In the genomic region with DNA sequence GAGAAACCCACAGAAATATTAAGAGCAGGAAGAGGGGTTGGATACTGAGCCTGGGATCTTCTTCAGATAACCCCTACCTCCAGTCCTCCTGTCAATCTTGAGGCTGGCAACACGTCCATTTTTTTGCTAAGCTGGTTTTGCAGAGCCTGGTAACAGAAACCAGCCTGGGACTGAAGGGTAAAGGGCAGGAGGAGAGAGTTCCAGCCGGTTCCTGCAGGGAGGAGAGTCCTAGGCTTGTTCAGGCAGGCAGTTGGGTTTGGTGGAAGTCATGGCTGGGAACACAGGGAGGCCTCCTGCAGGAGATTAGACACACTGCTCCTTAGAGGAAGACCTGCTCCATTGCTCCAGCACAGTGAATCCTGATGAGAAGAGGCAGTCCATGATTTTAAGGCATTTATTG, we compare ENCODE assay signal across 27 mouse cellular contexts. TPM values are rescaled to one million over a fixed set of nuclear protein-coding genes. Genes with fewer than 3 reads are reported as not detected.
A peak's percentile ranks its signal among the peaks of the same experiment; 100 is the strongest.
DNase-seq lines count a peak whose midpoint lies in the region; ATAC-seq and TF ChIP-seq lines count a peak whose summit lies in the region.
"Had no signal": no experiment of that assay in that cellular context is flagged by ENCODE, and none has a peak within 500 bp of the region (broad histone marks: within the 10 kb centered on the region; RNA-seq: fewer than 3 reads in every experiment).

No protein-coding gene starts in this region.

- H3K4me3 ChIP-seq in kidney, postnatal 0 days (replicated peaks; ENCODE audit: low read depth, low read length) = no peak overlapping the region
- H3K4me3 ChIP-seq: embryonic facial prominence, embryonic 10.5 days; embryonic facial prominence, embryonic 12.5 days; forebrain, embryonic 13.5 days; forebrain, embryonic 15.5 days had no signal

- DNase-seq in kidney, postnatal 0 days (ENCODE audit: low spot score) = no peak
- no peak for DNase-seq in kidney, postnatal 10 days
- DNase-seq in urinary bladder, adult 18-20 months (ENCODE audit: low spot score in 2 of 2) = peak; percentile 14 to 60
- DNase-seq in urinary bladder, postnatal 4 days (ENCODE audit: low spot score in 2 of 2) = no peak
- peak; percentile 45 for DNase-seq in adipocyte (ENCODE audit: low spot score)
- peak; percentile 16 for DNase-seq in urinary bladder, postnatal 25 days (ENCODE audit: low spot score)
- DNase-seq in cerebellum, adult 11-12 months = no peak
- DNase-seq in heart, postnatal 25 days (ENCODE audit: low spot score) = no peak
- DNase-seq: adrenal gland, adult 2 months; adrenal gland, postnatal 10 days; adrenal gland, postnatal 25 days; B cell, adult 2 months; cerebellum, adult 11 months; cerebellum, adult 2 months; cerebellum, adult 9-10 months; cerebellum, postnatal 10 days; cerebellum, postnatal 25 days had no signal

- no peak overlapping the region for H3K9ac ChIP-seq in kidney, postnatal 0 days (ENCODE audit: low read depth, low read length)
- H3K9ac ChIP-seq: embryonic facial prominence, embryonic 12.5 days; forebrain, embryonic 13.5 days; forebrain, embryonic 15.5 days had no signal

- H3K27ac ChIP-seq in kidney, postnatal 0 days = no peak overlapping the region
- H3K27ac ChIP-seq: embryonic facial prominence, embryonic 10.5 days; embryonic facial prominence, embryonic 12.5 days; forebrain, embryonic 13.5 days; forebrain, embryonic 15.5 days had no signal

- 24% methylated on average over 2 of the region's 2 CpGs for WGBS in kidney, postnatal 0 days

- no peaks in the 10 kb centered on the region for H3K36me3 ChIP-seq in kidney, postnatal 0 days (ENCODE audit: insufficient read depth, low read length)
- H3K36me3 ChIP-seq: embryonic facial prominence, embryonic 10.5 days; embryonic facial prominence, embryonic 12.5 days; forebrain, embryonic 15.5 days; G1E had no signal

- intact Hi-C loops in heart, postnatal 25 days (cut with DNase I) = no loop called here

- H3K4me2 ChIP-seq in kidney, postnatal 0 days (ENCODE audit: low read length) = no peak overlapping the region
- H3K4me2 ChIP-seq: embryonic facial prominence, embryonic 12.5 days; forebrain, embryonic 13.5 days; forebrain, embryonic 15.5 days had no signal

- H3K9me3 ChIP-seq in kidney, postnatal 0 days (replicated peaks; ENCODE audit: low read length) = no peaks in the 10 kb centered on the region
- H3K9me3 ChIP-seq: embryonic facial prominence, embryonic 10.5 days; embryonic facial prominence, embryonic 12.5 days; forebrain, embryonic 13.5 days; forebrain, embryonic 15.5 days; G1E had no signal

- no peaks in the 10 kb centered on the region for H3K4me1 ChIP-seq in kidney, postnatal 0 days (replicated peaks; ENCODE audit: insufficient read depth, low read length)
- H3K4me1 ChIP-seq: embryonic facial prominence, embryonic 12.5 days; forebrain, embryonic 13.5 days; forebrain, embryonic 15.5 days had no signal

- H3K27me3 ChIP-seq in kidney, postnatal 0 days (ENCODE audit: insufficient read depth, low read length) = no peaks in the 10 kb centered on the region
- H3K27me3 ChIP-seq: CH12.LX; embryonic facial prominence, embryonic 12.5 days; forebrain, embryonic 13.5 days; forebrain, embryonic 15.5 days; Patski had no signal

- ATAC-seq in kidney, postnatal 0 days (replicated peaks; ENCODE audit: low FRiP score, low read depth) = 0 out of 2 replicates have a peak, but pooled peaks have one; percentile 29
- ATAC-seq: activated CD4-positive, CD25-positive, alpha-beta regulatory T cell, adult 4 months; CD4-positive, CD25-positive, alpha-beta regulatory T cell, adult 4 months; forebrain, embryonic 13.5 days; forebrain, embryonic 15.5 days; Patski had no signal

- TF ChIP-seq CTCF in kidney, postnatal 0 days (IDR thresholded peaks at IDR 0.05; ENCODE audit: low read depth) = no peak

RNA-seq across cellular contexts. Expression of gene Icos, which starts 10.2 kb away (rescaled TPM):
- polyA plus RNA-seq in kidney, postnatal 0 days (2015; fragmentation: Nextera tagmentation; extraction: Ambion mirVana) = 0.05 and 0.08 TPM in 2 replicates
- total RNA-seq in heart, postnatal 25 days (2021) = under 1 TPM; 0.18 to 0.25 TPM
- total RNA-seq: adrenal gland, postnatal 25 days had no signal
- polyA plus RNA-seq: cerebellum, adult 2 months; embryonic facial prominence, embryonic 10.5 days; forebrain, embryonic 11.5 days; G1E had no signal

Comparison
In these comparisons a context has a peak if more than half of its experiments do, and no peak if none do; other contexts are left out.
1. DNase-seq: peak in urinary bladder, adult 18-20 months (2 of 2), adipocyte (single experiment) and urinary bladder, postnatal 25 days (single experiment); none in kidney, postnatal 0 days (single experiment), kidney, postnatal 10 days (single experiment), urinary bladder, postnatal 4 days (0 of 2), cerebellum, adult 11-12 months (single experiment) and heart, postnatal 25 days (single experiment).